Mouse (Mus musculus): ENCODE data around the gene Tspo.

The Tspo gene

GRCm38 (mm10) chr15:83546029-83546428, 17.4 kb upstream of the Tspo start:
- DNase-seq (ENCODE audit: low spot score) = no peak

DNA sequence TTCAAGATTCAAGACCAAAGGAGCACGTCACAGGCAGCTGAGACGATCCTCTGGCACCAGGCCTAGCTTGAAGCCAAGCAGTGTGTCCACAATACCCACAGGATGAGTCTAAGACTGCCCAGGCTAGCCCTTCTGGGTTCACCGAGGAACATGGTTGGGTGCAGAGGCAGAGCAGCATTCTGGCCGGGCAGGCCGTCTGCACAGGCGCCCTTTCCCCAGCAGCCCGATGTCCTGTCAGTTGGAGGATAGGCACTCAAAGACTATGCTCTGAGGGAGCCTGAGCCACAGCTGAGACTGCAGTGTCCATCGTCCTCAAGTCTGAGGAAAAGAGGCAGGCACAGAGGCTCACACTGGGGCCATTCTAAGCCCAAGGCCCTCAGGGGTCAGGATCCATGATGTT, 16.2 kb upstream of the Tspo start:
- DNase-seq (ENCODE audit: low spot score) = no peak

DNA sequence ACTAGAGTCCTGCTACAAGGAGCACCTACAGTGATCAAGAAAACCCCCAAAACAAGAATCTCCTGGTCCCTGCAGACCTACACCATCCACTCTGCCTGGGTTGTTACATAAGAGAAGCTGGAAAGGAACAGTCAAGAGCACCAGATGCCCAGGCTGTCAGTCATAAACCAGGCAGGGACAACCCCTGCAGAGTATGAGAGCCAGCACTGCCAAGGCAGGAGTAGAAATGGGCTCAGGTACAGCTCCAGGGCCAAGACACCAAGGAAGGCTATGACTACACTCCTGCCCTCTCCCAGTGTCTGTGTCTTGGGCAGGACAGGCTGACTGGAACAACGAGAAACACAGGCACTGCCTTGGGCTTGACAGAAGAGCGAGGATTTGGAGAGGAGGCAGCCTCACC, 13.3 kb upstream of the Tspo start:
- no peak for DNase-seq (ENCODE audit: low spot score)

DNA sequence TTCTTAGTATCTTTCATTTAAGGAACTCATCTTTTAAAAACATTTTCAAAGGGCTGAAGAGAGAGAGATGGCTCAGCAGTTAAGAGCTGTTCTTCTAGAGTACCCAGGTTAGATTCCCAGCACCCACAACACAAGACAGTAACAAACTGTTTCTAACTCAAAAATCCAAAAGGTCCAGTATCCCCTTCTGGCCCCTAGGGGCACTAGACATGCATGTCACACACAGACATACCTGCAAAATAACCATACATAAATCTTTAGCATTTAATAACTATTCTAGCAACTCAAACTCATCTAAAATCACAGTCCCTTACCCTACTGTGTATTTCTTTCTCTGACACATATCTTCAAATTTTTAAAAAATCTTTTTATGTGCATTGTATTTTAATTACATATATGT, 9.6 kb upstream of the Tspo start:
- DNase-seq (ENCODE audit: low spot score) = no peak

DNA sequence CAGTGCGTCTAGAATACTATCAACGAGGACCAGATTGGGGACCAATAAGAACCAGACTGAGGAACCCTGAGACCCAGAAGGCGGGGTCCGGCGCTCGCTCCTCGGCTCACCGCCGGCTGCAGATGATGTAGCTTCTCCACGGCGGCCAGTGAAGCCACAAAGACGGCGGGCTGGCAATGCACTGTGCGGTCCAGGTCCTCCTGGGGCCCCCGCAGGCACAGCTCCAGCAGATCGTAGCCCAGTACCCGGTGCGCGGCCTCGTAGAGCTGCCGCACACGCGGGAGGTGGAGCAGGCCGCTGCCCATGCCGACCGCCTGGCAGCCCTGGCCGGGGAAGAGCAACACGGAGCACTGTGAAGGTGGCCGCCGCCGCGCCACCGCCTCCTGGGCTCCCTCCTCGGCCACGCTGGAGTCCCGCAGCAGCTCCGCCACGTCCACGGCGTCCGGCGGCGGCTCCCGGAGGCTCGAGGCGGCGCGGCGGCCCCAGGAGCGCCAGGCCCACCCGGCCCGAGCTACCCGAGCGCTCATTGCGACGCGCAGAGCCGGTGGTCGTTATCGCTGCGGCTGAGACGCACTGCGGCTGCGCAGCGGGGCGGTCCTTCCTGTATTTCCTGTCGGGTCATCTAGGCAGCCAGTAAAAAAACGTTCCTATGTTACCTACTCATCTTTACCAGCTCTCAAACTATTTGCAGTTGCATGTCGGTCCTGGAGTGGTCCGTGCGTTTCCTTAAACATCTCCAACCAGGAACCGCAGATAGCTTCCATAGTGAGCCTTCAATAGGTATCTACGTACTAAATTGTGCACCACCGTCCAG, 8.0 kb upstream of the Tspo start:
- peak; percentile 97 for DNase-seq (ENCODE audit: low spot score)

- no peak for DNase-seq (ENCODE audit: low spot score)
Measured at GRCm38 (mm10) chr15:83560941-83561477, 2.4 kb upstream of the Tspo start.

GRCm38 (mm10) chr15:83562626-83563270, 644 bp upstream of the Tspo start:
- DNase-seq (ENCODE audit: low spot score) = peak; percentile 65

- peak; percentile 65 for DNase-seq (ENCODE audit: low spot score)
Measured at GRCm38 (mm10) chr15:83563857-83564651, 662 bp downstream of the Tspo start.

DNA sequence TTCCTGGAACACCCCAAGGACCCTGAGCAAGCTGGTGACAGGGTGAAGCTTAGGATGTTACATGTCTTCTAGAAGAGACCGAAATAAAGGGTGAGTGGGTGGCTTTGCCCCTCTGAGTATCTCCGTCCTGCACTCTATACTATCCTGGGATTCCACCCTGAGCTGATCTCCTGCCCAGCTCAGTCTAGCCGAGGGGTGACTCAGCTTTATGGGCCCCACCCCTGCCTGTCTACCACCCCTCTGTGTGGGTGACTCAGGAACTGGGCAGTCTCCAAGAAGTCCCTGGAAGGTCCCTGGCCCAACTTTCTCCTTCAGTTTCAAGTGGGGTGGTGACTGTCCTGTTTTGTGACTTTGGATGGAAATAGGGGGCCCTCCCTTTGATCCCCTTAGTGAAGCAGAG, 2.0 kb downstream of the Tspo start:
- no peak for DNase-seq (ENCODE audit: low spot score)

DNA sequence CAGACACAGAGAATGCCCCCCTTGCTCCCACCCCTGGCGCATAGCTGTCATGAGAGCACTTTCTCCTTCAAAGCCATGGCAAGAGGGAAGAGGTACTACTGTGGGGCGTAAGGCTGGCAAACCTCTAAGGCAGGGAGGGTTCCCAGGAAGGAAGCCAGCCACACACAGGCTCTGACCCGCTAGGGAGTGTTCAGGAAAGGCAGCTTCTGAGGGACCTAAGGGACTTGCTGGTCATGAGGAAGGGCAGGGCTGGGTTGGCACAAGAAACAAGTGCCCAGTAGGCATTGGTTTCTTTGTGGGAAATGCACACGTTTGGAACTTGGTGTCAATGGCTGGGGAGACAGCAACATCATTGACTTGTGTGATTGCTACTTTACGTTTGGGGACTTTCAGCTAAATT, 2.6 kb downstream of the Tspo start:
- DNase-seq (ENCODE audit: low spot score) = no peak

GRCm38 (mm10) chr15:83567728-83568127, 4.3 kb downstream of the Tspo start:
- no peak for DNase-seq (ENCODE audit: low spot score)

DNA sequence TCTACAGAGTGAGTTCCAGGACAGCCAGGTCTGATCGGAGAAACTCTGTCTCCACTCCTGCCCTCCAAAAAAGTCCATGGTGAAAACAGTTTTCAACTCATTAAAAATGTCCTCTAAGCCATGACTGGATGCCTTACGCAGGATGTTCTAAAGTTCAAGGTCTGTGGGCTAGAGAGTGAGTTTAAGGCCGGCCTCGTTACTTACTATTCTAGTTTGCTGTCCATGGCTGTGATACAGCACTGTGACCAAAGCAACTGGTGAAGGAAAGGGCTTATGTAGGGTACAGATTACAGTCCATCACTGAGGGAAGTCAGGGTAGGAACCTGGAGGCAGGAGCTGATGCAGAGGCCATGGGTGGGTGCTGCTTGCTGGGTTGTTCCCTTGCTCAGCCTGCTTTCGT, 5.2 kb downstream of the Tspo start:
- no peak for DNase-seq (ENCODE audit: low spot score)

- DNase-seq (ENCODE audit: low spot score) = no peak
Measured at GRCm38 (mm10) chr15:83569682-83570081, 6.3 kb downstream of the Tspo start.

- DNase-seq (ENCODE audit: low spot score) = no peak
Measured at GRCm38 (mm10) chr15:83570641-83571040, 7.2 kb downstream of the Tspo start.

- DNase-seq (ENCODE audit: low spot score) = no peak
Measured at GRCm38 (mm10) chr15:83571636-83572035, 8.2 kb downstream of the Tspo start.

- DNase-seq (ENCODE audit: low spot score) = no peak
Measured at GRCm38 (mm10) chr15:83572132-83572531, 8.7 kb downstream of the Tspo start.

DNA sequence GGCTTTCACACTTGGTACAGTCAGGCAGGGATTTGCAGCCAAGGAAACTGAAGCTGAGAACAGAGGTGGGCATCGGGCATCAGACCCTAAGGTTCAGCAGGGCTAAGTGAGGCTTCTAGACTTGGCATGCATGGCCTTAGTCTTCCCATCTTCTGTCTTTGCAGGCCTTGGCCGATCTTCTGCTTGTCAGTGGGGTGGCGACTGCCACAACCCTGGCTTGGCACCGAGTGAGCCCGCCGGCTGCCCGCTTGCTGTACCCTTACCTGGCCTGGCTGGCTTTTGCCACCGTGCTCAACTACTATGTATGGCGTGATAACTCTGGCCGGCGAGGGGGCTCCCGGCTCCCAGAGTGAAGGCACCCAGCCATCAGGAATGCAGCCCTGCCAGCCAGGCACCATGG, 10.2 kb downstream of the Tspo start:
- DNase-seq (ENCODE audit: low spot score) = no peak

GRCm38 (mm10) chr15:83574731-83575351, 11.4 kb downstream of the Tspo start:
- no peak for DNase-seq (ENCODE audit: low spot score)

DNA sequence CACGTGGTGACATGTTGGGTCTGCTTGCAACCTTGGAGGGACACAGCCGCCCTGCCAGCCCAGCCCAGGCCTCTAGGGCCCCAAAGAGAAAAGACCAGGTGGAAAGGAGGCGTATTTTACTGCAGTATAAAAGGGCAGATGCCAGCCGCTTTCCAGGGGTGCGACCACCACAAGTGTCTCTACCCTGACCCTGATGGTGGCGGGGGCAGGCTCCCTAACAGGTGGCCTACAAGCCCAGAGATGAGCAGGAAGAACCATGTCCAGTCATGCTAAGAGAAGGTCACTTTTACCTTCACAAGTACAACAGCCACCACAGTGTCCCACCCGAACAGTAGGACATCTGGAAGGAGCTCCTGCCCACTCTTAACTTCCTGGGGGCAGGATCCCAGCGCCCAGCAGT, 12.2 kb downstream of the Tspo start:
- DNase-seq (ENCODE audit: low spot score) = no peak

GRCm38 (mm10) chr15:83576651-83577050, 13.3 kb downstream of the Tspo start:
- DNase-seq (ENCODE audit: low spot score) = no peak

DNA sequence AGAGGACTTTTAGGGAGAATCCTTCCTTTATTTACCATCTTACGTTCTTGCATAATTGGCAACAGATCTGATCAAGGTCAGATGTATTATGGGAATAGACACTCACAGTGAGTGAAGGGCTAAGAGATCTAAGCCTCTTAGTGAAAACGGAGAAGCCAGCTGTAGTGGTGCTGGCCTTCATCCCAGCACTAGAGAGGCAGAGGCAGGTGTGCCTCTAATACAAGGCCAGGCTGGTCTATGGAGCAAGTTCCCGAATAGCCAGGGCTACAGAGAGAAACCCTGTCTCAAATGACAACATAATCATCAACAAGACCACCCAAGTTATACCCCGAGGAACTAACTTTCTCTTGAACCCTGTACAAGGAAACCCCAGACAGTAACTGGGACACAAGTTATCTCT, 19.5 kb downstream of the Tspo start:
- no peak for DNase-seq (ENCODE audit: low spot score)

Measured in embryo, embryonic 10 days (tissue).